Mouse (Mus musculus) CH12.LX (cell line): ENCODE data around the gene Etfa.

Experiments
- GABPA ChIP-seq: IDR thresholded peaks from 2 replicates; pipeline ENCODE4 v1.6.1; 2012; ENCODE audit warnings: low read depth, low read length, improper control_type of control experiment, inconsistent platforms; ENCODE audit not compliant: insufficient replicate concordance
- IRF4 ChIP-seq: IDR thresholded peaks from 2 replicates; pipeline ENCODE4 v1.6.1; 2014; ENCODE audit warnings: low read depth, mild to moderate bottlenecking, inconsistent platforms, low read length, improper control_type of control experiment
- POLR2AphosphoS2 ChIP-seq: IDR thresholded peaks from 2 replicates; pipeline ENCODE4 v1.6.1; 2011; ENCODE audit warnings: low read depth, low read length, improper control_type of control experiment

DNA sequence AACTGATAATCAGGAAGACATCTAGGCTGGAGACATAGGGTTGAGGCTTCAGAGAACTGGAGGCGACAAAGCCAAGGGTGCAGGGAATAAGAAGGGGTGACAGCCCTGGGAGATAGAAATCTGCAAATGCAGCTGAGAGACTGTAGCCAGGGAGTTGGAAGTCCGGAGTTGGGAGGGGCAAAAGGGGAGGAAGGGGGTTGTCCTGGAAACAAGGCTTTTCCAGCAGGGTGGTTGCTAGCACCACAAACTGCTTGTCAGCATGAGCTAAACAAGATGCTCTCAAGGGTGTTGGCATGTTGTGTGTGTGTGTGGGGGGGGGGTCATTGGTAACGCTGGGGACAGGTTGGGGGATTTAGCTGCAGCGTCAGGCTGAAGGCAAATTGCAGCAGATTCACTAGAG is 103.2 kb downstream of the Etfa start:
- TF ChIP-seq POLR2AphosphoS2: no peak
- no peak for TF ChIP-seq IRF4
- TF ChIP-seq GABPA: no peak
